Mouse (Mus musculus): ENCODE measurements around the gene G6pc3. TPM values are rescaled to one million over a fixed set of nuclear protein-coding genes. Genes with fewer than 3 reads are reported as not detected.
A peak's percentile ranks its signal among the peaks of the same experiment; 100 is the strongest.

The G6pc3 gene
- total RNA-seq, 2 experiments from 2014 or later = 62.9 to 69.8 TPM

- Histone ChIP-seq H3K4me3 (peak within 1 kb of the TSS; percentile 72), H3K27ac (peak within 1 kb of the TSS; percentile 94)
- TF ChIP-seq CTCF (IDR thresholded peaks at IDR 0.05) = no peak
- intact Hi-C loops (cut with DNase I) = loop anchor here (1.0 kb wide), 1 partner anchor 18 kb away; the partner anchor contains the start of gene BC030867
- peak; percentile 97 for DNase-seq (ENCODE audit: extremely low spot score in 1 of 2, low spot score in 2 of 2)
Measured at GRCm38 (mm10) chr11:102230006-102230741, 40.8 kb downstream of the G6pc3 start, which contains the start of gene Hdac5. Gene Hdac5, minus strand, starts transcription at chr11:102230166.

DNA sequence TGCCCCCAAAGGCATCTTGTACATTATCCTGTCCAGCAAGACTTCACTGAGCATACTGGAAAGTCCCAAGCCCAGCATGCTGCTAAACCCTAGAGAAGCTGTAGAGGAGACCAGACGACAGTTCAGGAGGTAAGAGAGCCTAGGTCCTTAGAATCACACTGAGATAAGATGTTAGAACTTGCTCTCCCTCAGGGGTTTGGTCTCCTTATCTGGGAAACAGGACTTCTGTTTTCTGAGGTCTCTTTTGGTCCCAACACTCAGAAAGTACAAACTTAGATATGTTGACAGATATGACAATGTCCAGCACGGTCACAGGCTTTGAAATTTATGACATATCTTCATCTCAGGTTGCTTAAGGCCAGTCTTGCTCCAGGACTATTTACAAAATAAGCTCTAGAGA lies 46.6 kb downstream of the G6pc3 start:
- intact Hi-C loops (cut with DNase I) = no loop called here
- Histone ChIP-seq H3K27ac (no peak overlapping the region), H3K4me3 (no peak overlapping the region)
- no peak for DNase-seq (ENCODE audit: extremely low spot score in 1 of 2, low spot score in 2 of 2)
- no peak for TF ChIP-seq CTCF (IDR thresholded peaks at IDR 0.05)

DNA sequence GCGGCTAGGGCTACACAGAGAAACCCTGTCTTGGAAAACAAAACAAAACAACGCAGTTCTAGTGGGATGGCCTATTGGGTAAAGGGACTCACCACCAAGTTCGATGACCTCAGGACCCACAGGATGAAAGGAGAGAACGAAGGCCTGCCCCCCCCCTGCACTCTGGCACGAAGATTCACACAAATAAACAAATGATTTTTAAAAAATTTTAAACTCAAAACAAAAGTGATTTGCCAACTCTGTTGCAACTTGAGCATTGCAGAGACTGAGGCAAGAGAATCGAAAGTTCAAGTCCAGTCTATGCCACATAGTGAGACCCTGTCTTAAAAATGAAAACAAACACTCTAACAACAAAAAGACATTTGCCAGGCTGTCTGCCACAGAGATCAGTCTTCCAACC lies 51.2 kb downstream of the G6pc3 start:
- no peak for DNase-seq (ENCODE audit: extremely low spot score in 1 of 2, low spot score in 2 of 2)
- no peak overlapping the region for H3K27ac ChIP-seq
- H3K4me3 ChIP-seq = no peak overlapping the region

DNA sequence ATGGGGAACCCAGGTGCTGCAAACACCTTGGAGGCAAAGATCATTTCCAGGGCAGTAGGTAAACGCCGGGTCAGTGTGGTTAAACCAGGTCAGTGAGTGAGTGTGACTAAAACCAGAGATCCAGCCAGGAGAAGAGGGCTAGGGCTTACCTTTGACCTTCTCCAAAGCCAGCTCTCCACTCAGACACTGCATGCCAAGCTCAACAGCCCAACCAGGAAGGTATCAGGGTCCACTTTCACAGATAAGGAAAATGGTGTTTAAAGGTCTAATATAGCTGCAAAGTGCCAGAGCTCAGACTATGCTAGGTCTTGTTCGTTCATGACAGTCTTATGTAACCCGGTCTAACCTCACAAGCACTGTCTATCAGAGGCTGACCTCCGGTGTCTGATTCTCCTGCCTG lies 51.8 kb downstream of the G6pc3 start:
- no peak for DNase-seq (ENCODE audit: extremely low spot score in 1 of 2, low spot score in 2 of 2)
- intact Hi-C loops (cut with DNase I) = no loop called here
- H3K27ac ChIP-seq = no peak overlapping the region
- TF ChIP-seq CTCF (IDR thresholded peaks at IDR 0.05) = no peak
- no peak overlapping the region for H3K4me3 ChIP-seq

More for the DNA sequence above, 51.2 kb downstream of the G6pc3 start:
- intact Hi-C loops (cut with DNase I) = no loop called here
- TF ChIP-seq CTCF (IDR thresholded peaks at IDR 0.05) = no peak

- TF ChIP-seq CTCF (IDR thresholded peaks at IDR 0.05) = peak; percentile 4
- intact Hi-C loops (cut with DNase I) = no loop called here
- Histone ChIP-seq H3K27ac (no peak overlapping the region), H3K4me3 (no peak overlapping the region)
- DNase-seq (ENCODE audit: extremely low spot score in 1 of 2, low spot score in 2 of 2) = no peak
Measured at GRCm38 (mm10) chr11:102241874-102242273, 52.5 kb downstream of the G6pc3 start.

Small RNAs within 50 kb of the gene (microRNA-seq; reads per million reads assigned to microRNA genes)
- gene Mir8101 = 0.48 to 2.4 reads per million in 2 experiments

Other genes starting within 250 kb of the G6pc3 start
- not detected for gene Sost, start 222.6 kb upstream of the G6pc3 start, total RNA-seq (2021)
- not detected for gene Cfap97d1, start 205.3 kb upstream of the G6pc3 start, total RNA-seq (2021)
- 100 to 1,000 TPM; 206 to 220 TPM for gene Dusp3, start 202.6 kb upstream of the G6pc3 start, total RNA-seq (2021)
- 10 to 100 TPM; 94.6 to 98.8 TPM for gene Mpp3, start 161.2 kb upstream of the G6pc3 start, total RNA-seq (2021)
- not detected for gene Cd300lg, start 148.1 kb upstream of the G6pc3 start, total RNA-seq (2021)
- gene Mpp2, start 101.1 kb upstream of the G6pc3 start, total RNA-seq (2021) = 100 to 1,000 TPM; 146 to 157 TPM
- gene Ppy, start 88.3 kb upstream of the G6pc3 start, total RNA-seq (2021) = not detected
- not detected for gene Pyy, start 81.8 kb upstream of the G6pc3 start, total RNA-seq (2021)
- under 1 TPM in 1 of 2 experiments, not detected in 1; 0.11 TPM for gene Nags, start 44.1 kb upstream of the G6pc3 start, total RNA-seq (2021)
- 10 to 100 TPM; 20.8 to 23.0 TPM for gene Tmem101, start 33.2 kb upstream of the G6pc3 start, total RNA-seq (2021)
- 10 to 100 TPM; 55.2 to 58.9 TPM for gene Lsm12, start 4.3 kb upstream of the G6pc3 start, total RNA-seq (2021)
- 100 to 1,000 TPM; 286 to 315 TPM for gene Hdac5, start 40.5 kb downstream of the G6pc3 start, total RNA-seq (2021)
- gene BC030867, start 59.3 kb downstream of the G6pc3 start, total RNA-seq (2021) = 1 to 10 TPM; 1.0 to 2.0 TPM
- gene Asb16, start 79.1 kb downstream of the G6pc3 start, total RNA-seq (2021) = 1 to 10 TPM; 1.2 to 1.4 TPM
- gene Tmub2, start 95.3 kb downstream of the G6pc3 start, total RNA-seq (2021) = 10 to 100 TPM; 66.6 to 74.4 TPM
- 100 to 1,000 TPM; 236 to 242 TPM for gene Atxn7l3, start 107.0 kb downstream of the G6pc3 start, total RNA-seq (2021)
- 100 to 1,000 TPM; 131 to 141 TPM for gene Ubtf, start 130.1 kb downstream of the G6pc3 start, total RNA-seq (2021)
- under 1 TPM; 0.16 to 0.43 TPM for gene Slc4a1, start 176.6 kb downstream of the G6pc3 start, total RNA-seq (2021)
- gene Rundc3a, start 203.8 kb downstream of the G6pc3 start, total RNA-seq (2021) = 100 to 1,000 TPM; 505 to 522 TPM
- 10 to 100 TPM; 65.7 to 68.6 TPM for gene Slc25a39, start 218.3 kb downstream of the G6pc3 start, total RNA-seq (2021)
- 10 to 100 TPM; 58.1 to 66.2 TPM for gene Grn, start 240.7 kb downstream of the G6pc3 start, total RNA-seq (2021)

Data from left cerebral cortex, adult 2 months (tissue).